Mouse (Mus musculus): ENCODE data around the gene Haao. TPM values are rescaled to one million over a fixed set of nuclear protein-coding genes. Genes with fewer than 3 reads are reported as not detected.

Gene Haao
- total and polyA plus RNA-seq, 2 experiments = 626 to 835 TPM

GRCm38 (mm10) chr17:83816996-83817395 is 30.8 kb downstream of the Haao start:
- WGBS = 78% methylated on average over 7 of the region's 7 CpGs
- TF ChIP-seq CTCF (IDR thresholded peaks at IDR 0.05; ENCODE audit: low read depth, low read length) (no peak), POLR2A (IDR thresholded peaks at IDR 0.05; ENCODE audit: extremely low read depth, insufficient read depth, low read length) (no peak)
- no peaks in the 10 kb centered on the region for H3K79me2 ChIP-seq (ENCODE audit: control insufficient read depth, insufficient read depth, low read length)
- no peak overlapping the region for H3K27ac ChIP-seq (replicated peaks; ENCODE audit: insufficient read depth, low read depth, low read length)
- no peak for DNase-seq (ENCODE audit: extremely low read depth, low read depth, low spot score)
- no peaks in the 10 kb centered on the region for H3K36me3 ChIP-seq (ENCODE audit: control insufficient read depth, insufficient read depth, low read length)
- no peak overlapping the region for H3K9ac ChIP-seq (ENCODE audit: low read depth, low read length)
- H3K4me1 ChIP-seq (ENCODE audit: control insufficient read depth, insufficient read depth, low read length) = no peaks in the 10 kb centered on the region
- no peak overlapping the region for H3K4me3 ChIP-seq (ENCODE audit: insufficient read depth, low read depth, low read length)
- no peaks in the 10 kb centered on the region for H3K27me3 ChIP-seq (ENCODE audit: control insufficient read depth, insufficient read depth, low read length)

GRCm38 (mm10) chr17:83813050-83813449 is 34.7 kb downstream of the Haao start:
- no peak overlapping the region for H3K4me3 ChIP-seq (ENCODE audit: insufficient read depth, low read depth, low read length)
- H3K9ac ChIP-seq (ENCODE audit: low read depth, low read length) = no peak overlapping the region
- H3K27ac ChIP-seq (replicated peaks; ENCODE audit: insufficient read depth, low read depth, low read length) = no peak overlapping the region
- no peak for TF ChIP-seq POLR2A (IDR thresholded peaks at IDR 0.05; ENCODE audit: extremely low read depth, insufficient read depth, low read length)
- TF ChIP-seq CTCF (IDR thresholded peaks at IDR 0.05; ENCODE audit: low read depth, low read length) = no peak
- H3K79me2 ChIP-seq (ENCODE audit: control insufficient read depth, insufficient read depth, low read length) = no peaks in the 10 kb centered on the region
- H3K27me3 ChIP-seq (ENCODE audit: control insufficient read depth, insufficient read depth, low read length) = no peaks in the 10 kb centered on the region
- peaks cover 2% of the 10 kb centered on the region; the same call in 1 of the 2 replicates for H3K36me3 ChIP-seq (ENCODE audit: control insufficient read depth, insufficient read depth, low read length)
- H3K4me1 ChIP-seq (ENCODE audit: control insufficient read depth, insufficient read depth, low read length) = no peaks in the 10 kb centered on the region
- WGBS = 92% methylated on average over 4 of the region's 4 CpGs
- no peak for DNase-seq (ENCODE audit: extremely low read depth, low read depth, low spot score)

- no peak for DNase-seq (ENCODE audit: extremely low read depth, low read depth, low spot score)
- TF ChIP-seq CTCF (IDR thresholded peaks at IDR 0.05; ENCODE audit: low read depth, low read length) = no peak
- TF ChIP-seq POLR2A (IDR thresholded peaks at IDR 0.05; ENCODE audit: extremely low read depth, insufficient read depth, low read length) = no peak
- WGBS = 90% methylated on average over 17 of the region's 17 CpGs
- Histone ChIP-seq H3K4me1 (ENCODE audit: control insufficient read depth, insufficient read depth, low read length) (no peaks in the 10 kb centered on the region), H3K27ac (replicated peaks; ENCODE audit: insufficient read depth, low read depth, low read length) (no peak overlapping the region), H3K27me3 (ENCODE audit: control insufficient read depth, insufficient read depth, low read length) (no peaks in the 10 kb centered on the region), H3K9ac (ENCODE audit: low read depth, low read length) (no peak overlapping the region), H3K4me3 (ENCODE audit: insufficient read depth, low read depth, low read length) (no peak overlapping the region), H3K36me3 (ENCODE audit: control insufficient read depth, insufficient read depth, low read length) (peaks cover 2% of the 10 kb centered on the region; the same call in 1 of the 2 replicates), H3K79me2 (ENCODE audit: control insufficient read depth, insufficient read depth, low read length) (no peaks in the 10 kb centered on the region)
Measured at GRCm38 (mm10) chr17:83812200-83812944, 35.4 kb downstream of the Haao start.

GRCm38 (mm10) chr17:83810285-83810684 is 37.5 kb downstream of the Haao start:
- Histone ChIP-seq H3K79me2 (ENCODE audit: control insufficient read depth, insufficient read depth, low read length) (no peaks in the 10 kb centered on the region), H3K36me3 (ENCODE audit: control insufficient read depth, insufficient read depth, low read length) (peaks cover 6% of the 10 kb centered on the region; the same call in 1 of the 2 replicates), H3K4me1 (ENCODE audit: control insufficient read depth, insufficient read depth, low read length) (no peaks in the 10 kb centered on the region), H3K27me3 (ENCODE audit: control insufficient read depth, insufficient read depth, low read length) (no peaks in the 10 kb centered on the region), H3K9ac (ENCODE audit: low read depth, low read length) (no peak overlapping the region), H3K4me3 (ENCODE audit: insufficient read depth, low read depth, low read length) (no peak overlapping the region), H3K27ac (replicated peaks; ENCODE audit: insufficient read depth, low read depth, low read length) (no peak overlapping the region)
- TF ChIP-seq POLR2A (IDR thresholded peaks at IDR 0.05; ENCODE audit: extremely low read depth, insufficient read depth, low read length) = no peak
- TF ChIP-seq CTCF (IDR thresholded peaks at IDR 0.05; ENCODE audit: low read depth, low read length) = no peak
- no peak for DNase-seq (ENCODE audit: extremely low read depth, low read depth, low spot score)
- WGBS = 93% methylated on average over 5 of the region's 5 CpGs

- H3K79me2 ChIP-seq (ENCODE audit: control insufficient read depth, insufficient read depth, low read length) = no peaks in the 10 kb centered on the region
- H3K4me1 ChIP-seq (ENCODE audit: control insufficient read depth, insufficient read depth, low read length) = no peaks in the 10 kb centered on the region
- no peak overlapping the region for H3K27ac ChIP-seq (replicated peaks; ENCODE audit: insufficient read depth, low read depth, low read length)
- no peaks in the 10 kb centered on the region for H3K27me3 ChIP-seq (ENCODE audit: control insufficient read depth, insufficient read depth, low read length)
- no peak for TF ChIP-seq POLR2A (IDR thresholded peaks at IDR 0.05; ENCODE audit: extremely low read depth, insufficient read depth, low read length)
- TF ChIP-seq CTCF (IDR thresholded peaks at IDR 0.05; ENCODE audit: low read depth, low read length) = no peak
- WGBS = 94% methylated on average over 17 of the region's 17 CpGs
- H3K4me3 ChIP-seq (ENCODE audit: insufficient read depth, low read depth, low read length) = no peak overlapping the region
- DNase-seq (ENCODE audit: extremely low read depth, low read depth, low spot score) = no peak
- H3K36me3 ChIP-seq (ENCODE audit: control insufficient read depth, insufficient read depth, low read length) = peaks cover 10% of the 10 kb centered on the region; the same call in 1 of the 2 replicates
- H3K9ac ChIP-seq (ENCODE audit: low read depth, low read length) = no peak overlapping the region
Measured at GRCm38 (mm10) chr17:83809197-83809829, 38.5 kb downstream of the Haao start.
